Mouse (Mus musculus) kidney, adult 18-20 months (tissue): ENCODE results near the gene Tas2r119.
"Not testable (repeated sequence)": the region's sequence is repeated elsewhere in the genome, so short reads cannot be mapped to it uniquely, and the experiment has no call there.

Experiments
- DNase-seq: peaks from one replicate; pipeline ENCODE4 v3.0.0; 2021

Tas2r119 gene

DNA sequence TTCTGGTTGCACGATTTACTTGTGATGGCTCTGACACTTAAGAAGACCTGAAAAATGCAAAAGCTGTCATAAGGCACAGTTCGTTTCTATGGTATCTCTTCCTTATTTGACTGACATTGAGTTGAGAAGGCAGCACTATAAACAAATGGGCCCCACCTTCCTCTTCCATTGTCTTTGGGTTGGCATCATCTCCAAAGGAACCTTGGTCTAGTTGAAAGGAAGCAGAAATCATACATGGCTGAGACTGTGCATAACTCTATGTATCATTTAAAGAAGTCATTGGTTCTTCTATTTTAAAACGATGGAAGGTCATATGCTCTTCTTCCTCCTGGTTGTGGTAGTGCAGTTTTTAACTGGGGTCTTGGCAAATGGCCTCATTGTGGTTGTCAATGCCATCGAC, at the start of gene Tas2r119:
Gene Tas2r119 (plus strand): TSS at position 301 of the 400 bp plus-strand sequence.
- DNase-seq, result no peak

DNA sequence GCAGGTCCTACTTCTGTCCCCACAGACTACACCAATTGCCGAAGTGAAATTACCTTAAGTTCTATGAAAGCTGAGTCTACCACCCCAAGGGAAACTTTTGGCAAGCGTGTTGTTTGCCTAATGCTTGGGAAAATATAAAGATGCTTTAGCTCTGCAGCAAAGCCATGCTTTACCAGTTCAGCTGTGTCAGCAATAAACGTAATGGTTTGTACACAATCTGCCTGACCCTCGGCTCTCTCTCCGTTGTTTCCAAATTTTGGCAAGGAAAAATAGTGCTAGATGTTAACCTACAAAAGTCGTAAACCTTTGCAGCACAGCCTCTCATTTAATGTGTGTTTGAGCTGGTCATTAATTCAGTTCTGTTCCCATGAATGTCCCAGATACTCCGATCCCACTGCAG, 44.8 kb upstream of the Tas2r119 start:
- no peak for DNase-seq

DNA sequence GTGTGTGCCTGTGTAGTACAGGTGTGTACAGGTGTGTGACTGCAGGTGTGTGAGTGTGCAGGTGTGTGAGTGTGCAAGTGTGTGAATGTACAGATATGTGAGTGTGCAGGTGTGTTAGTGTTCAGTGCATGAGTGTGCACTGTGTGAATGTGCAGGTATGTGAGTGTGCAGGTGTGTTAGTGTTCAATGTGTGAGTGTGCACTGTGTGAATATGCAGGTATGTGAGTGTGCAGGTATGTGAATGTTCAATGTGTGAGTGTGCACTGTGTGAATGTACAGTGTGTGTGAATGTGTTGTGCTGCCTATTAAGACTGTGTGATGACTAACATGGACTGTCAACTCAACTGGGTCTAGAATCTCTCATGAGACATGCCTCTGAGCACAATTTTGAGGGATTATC, 35.4 kb upstream of the Tas2r119 start:
- DNase-seq, result no peak

DNA sequence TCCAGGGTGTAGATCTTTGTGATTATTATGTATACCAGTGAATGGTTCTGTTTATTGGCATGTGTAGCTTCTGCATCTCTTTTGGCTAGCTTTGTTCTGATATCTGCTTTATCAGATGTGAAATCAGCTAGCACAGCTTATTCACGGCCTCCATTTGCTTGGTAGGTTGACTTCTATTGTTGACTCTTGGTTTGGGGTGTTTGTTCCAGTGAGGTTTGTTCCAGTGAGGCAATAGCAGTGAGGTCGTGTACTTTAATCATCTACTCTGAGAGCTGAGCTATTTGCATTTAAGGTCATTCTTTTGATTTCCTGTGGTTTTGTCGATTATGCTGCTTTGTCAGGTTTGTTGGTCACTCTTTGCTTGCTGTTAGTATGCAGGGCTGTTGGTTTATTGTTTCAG, 32.8 kb upstream of the Tas2r119 start:
- no peak for DNase-seq

DNA sequence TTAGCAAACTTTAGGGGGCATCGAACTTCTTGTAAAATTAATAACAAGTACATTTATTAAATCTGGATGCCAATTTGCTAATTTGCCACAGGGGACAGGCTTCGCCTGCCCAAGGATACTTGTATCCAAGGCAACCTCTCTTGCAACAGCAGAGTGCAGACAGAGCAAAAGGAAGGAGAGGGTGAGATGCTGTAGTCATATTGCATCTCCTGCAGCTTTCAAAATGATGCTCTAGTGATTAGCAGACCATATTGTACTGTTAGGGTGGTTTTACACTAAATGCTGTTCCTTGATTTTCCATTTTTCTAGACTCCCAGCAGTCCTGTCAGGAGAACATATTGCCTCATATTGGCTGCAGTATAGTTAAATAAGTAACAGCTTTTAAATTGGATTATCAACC, 23.7 kb upstream of the Tas2r119 start:
- no peak for DNase-seq

DNA sequence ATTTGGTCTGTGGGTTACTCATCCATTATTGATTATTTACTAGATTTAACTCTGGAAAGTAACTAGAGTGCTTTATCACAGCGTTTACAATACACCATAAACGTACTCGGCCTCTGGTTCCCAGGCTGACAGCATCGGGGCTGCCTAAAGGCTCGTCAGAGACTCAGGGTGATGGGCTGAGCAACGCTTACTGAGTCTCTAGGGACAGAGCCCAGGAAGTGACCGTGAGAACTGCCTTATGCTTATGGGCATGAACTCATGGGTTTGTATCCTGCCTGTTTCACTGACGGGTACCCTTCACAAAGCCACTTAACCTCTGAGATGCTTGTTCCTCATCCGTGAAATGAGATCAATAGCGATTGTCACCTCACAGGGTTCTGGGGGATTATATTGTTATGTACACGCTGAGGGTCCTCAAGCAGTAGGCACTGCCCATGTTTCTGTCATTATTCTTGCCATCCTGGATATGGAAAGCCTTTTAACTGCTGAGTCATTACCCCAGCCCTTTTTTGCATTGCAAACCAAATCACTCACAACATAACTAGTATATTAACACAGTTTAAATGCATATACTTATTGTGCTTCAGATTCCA, 23.1 kb upstream of the Tas2r119 start:
- no peak for DNase-seq

DNA sequence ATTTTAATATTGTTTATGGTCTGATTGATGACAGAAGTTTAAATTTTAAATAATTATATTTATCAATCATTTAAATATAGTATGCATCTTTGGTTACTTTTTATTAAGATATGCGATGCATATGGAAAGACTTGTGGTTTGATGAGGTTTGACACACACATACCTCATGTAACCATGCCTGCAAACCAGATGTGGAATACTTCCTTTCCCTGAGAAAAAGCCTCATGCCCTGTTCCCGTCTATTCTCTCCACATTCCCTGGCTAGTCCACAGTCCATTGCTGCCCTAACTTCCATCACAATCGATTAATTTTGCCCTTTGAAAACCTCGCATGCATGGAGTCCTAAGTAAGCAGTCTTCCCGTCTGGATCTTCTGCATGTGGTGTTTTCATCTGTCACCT, 21.0 kb upstream of the Tas2r119 start:
- no peak for DNase-seq

DNA sequence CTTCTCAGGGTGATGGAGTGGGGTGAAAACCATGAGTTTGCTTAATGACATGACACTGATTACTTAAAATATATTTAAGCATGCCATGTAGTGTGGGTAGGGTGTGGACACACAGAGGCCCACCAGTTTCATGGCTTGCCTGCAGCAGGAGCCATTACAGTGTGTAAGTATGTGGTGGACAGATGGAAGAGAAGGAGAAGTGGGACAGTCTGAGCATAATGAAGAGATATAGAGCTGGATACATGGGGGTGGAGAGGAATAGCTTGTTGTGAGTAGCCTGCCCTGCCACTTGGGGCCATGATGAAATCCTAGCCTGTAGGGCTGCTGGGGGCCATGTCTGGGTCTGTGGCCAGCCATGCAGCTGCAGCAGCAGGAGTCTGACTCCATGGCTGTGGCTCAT, 16.8 kb upstream of the Tas2r119 start:
- DNase-seq, result no peak

DNA sequence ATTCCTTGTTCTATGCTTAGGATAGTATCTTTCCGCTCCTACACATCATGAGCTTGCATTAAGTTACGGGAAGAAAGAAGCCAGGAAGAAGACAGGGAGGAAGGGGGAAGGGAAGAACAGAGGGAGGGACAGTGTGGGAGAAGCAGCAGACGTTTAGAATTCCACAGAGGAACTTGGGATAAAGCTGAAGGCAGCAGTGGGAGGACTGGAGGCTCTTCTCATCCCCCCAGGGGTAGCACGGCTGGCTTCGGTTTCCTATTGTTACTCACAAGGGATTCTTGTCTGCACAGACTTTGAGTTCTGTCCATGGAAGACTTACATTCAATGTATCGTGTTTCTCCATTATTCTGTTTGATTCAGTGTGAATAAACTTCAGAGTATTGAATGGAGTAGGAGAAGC, 5.3 kb upstream of the Tas2r119 start:
- no peak for DNase-seq

DNA sequence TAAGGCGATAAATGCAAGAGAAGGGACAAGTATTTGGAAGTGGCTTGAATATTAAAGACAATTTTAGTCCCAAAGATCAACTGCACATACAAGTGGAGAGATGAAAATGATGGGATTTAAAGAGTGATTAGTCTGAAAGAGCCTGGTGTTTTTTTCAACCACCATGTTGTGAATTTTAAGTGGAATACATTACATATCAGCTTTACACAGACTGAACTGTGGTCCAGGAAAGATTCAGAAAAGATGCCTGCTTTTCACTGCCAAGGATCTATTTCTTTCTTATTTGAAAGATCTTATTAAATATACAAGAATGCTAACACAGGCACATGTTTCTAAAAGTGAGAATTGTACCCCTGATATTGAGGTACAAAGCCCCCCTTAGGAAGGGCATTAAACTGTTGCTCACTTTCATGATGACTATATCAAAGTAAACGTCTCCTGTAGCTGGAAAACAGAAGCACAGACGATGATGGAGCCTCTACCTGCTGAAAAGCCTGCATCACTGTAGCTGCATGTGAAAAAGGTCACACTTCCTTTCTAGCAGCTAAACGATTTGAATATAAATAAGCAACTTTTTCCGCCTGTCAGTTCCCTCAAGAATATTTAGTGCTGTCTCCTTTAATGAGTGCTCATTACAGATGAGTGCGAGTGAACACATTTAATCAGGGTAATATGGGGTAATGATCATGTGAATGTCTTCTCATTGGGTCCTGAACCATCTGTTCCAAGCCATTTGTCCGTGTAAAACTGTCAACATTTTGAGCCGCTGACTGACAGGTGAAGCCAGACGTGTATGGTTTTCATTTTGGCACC, 4.7 kb upstream of the Tas2r119 start:
- DNase-seq, result no peak

DNA sequence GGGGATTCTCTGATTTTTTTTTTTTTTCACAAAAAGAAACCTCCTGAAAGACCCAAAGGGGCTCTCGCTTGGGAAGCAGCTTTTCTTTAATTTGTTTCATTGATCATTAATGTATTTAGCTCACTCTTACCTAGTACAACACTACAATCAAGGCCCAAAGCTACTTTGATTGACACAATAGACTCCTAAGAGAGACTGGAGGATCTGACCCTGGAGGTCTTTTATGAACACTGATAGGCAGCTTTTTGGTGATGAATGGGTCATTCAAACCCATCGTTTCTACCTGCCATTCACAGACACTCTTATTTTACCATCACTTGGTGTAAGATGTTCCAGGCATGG, 4.1 kb upstream of the Tas2r119 start:
- no peak for DNase-seq

DNA sequence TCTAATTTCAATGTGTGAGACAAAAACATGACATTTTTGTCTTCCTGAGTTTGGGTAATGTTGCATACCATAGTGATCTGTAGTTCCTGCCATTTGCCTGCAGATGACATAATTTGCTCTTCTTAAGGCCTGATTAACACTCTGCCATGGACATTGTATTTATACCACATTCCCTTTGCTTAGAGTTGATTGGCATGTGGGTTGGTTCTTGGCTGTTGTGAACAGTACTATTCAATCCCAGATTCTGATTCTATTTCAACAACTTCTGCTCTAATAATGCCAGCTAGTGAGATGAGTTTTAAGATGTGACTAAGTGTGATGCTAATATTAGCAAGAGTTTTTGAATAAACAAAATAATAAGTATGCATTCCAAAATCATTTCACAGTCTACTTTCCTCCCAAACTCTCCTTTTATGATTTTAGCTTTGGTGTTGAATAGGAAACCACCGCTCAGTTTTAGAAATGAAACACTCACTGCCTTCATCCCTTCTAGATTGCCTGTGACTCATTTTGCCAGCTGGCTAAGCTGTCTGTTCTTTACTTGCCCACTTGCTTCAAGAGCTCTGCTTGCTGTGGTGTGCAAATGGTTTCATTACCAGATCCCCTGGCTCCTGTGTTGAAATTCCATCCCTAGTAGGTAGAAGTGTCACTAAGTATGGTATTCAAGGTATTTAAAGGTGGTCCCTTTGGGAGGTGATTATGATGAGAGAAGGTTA, 3.1 kb downstream of the Tas2r119 start:
- no peak for DNase-seq

DNA sequence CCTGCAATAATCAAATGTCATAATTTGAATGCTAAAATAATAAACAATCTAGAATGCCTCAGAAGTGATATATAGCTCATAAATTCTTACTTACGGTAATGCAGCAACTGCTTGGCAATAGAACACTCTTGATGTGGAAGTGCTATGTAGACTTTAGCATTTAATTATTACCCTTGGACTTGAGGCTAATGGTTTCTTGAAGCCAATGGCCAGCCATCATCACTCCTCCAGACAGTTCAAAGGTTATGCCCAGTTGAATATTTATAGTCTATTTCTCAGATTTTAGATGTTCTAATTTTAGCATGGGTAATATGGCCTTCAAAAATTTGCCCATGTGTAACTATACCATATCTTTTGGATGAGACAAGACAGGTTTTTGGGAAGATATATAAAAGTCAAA, 4.9 kb downstream of the Tas2r119 start:
- DNase-seq, result no peak

DNA sequence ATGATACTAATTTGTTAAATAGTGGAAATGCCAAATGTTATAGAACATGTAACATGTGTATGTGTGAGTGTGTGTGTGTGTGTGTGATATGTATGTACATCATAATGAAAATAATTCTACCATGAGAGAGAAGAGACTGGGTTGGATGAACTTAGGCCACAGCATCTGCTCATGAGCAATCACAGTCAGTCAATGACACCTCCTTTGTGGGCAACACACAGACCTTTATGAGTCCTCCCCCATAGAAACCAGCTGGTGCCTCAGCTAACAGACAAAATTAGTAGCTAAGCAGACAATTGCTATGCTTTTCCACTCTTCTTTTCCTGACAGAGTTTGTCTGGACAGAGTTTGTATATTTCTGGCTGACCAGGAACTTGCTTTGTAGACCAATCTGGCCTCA, 7.9 kb downstream of the Tas2r119 start:
- no peak for DNase-seq

DNA sequence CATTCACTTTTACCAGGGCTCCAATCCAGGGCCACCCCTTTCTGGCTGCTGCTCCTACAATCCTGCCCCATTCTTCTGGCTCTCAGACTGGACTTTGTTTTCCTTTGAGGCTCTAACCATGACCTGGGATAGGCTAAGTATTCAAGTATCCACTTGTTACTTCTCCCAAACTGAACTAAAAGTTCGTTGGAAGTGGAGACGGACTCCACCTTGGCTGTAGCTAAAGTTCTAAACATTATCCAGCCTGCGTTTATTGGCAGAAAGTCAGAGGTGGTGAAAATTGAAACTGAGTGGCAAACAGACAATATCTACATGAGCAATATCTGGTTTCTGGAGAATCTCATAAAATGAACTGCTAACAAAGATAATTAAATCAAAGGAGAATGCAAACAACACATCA, 12.8 kb downstream of the Tas2r119 start:
- DNase-seq, result no peak

DNA sequence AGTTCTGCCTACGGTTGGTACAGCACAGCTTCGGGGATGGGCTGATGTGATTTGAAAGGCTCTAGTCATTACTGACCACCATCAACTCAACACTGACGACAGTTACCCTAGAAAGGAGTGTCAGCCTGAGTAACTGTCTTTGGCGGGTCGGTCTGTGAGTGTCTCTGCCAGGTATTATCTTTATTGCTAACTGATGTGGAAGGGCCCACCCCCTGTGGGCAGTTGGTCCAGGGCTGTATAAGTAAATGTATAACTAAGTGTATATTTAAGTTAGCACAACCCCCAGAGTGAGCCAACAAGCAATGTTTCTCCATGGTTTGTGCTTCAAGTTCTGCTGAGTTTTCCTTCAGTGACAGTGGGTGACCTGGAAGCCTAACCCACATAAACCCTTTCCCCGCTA, 13.3 kb downstream of the Tas2r119 start:
- DNase-seq, result no peak

DNA sequence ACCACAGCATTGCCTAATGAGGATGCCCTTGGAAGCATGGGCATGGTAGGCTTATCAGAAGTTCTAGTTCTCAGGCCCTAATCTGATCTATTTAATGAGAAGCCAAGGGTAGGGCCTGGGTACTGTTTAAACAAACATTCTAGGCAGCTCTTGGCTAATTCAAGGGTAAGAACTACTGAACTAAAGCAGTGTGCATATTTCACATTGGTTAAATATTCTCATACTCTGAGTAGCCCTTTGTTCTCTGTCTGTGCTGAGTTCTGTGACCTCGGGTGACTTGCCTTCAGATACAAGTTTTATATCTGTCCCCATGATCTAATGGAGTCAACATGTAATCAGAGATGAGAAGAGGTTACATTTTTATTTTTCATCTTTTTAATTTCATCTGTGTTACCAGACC, 15.9 kb downstream of the Tas2r119 start:
- no peak for DNase-seq

DNA sequence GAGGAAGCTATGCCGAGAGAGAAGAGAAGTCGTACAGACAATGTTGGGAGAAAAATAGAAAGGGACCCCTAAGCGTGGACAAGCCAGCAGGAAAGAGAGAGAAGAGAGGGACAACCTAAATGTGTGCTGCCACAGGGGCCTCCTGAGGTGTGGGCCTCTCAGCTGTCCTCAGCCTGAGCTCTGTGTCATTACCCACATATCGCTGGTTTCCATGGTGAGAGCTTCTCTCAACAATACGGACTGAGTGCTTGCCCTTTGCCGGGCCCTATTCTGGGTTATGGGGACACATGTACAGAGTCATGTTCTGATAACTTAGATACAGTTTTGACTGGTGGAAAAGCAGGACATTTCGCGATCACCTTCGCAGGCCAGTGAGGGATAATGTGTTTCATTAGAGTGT, 21.0 kb downstream of the Tas2r119 start:
- DNase-seq, result no peak

DNA sequence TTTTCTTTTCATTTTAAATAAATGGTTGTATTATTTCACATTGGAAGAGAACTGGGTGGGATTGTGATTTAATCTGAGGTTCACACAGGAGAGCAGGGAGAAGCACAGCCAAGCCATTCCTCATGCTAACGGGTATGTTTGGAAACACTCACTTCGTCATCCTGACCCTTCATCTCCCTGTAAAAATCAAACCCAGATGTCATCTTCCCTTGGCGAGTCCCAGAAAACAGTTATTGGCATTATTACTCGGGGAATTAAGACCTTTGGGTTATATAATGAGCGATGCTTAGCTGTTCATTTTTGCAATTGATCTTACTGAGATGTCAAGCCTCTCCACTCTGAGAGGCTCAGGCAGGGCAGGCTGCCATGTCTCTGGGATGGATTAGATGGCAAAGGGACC, 21.5 kb downstream of the Tas2r119 start:
- DNase-seq, result no peak

DNA sequence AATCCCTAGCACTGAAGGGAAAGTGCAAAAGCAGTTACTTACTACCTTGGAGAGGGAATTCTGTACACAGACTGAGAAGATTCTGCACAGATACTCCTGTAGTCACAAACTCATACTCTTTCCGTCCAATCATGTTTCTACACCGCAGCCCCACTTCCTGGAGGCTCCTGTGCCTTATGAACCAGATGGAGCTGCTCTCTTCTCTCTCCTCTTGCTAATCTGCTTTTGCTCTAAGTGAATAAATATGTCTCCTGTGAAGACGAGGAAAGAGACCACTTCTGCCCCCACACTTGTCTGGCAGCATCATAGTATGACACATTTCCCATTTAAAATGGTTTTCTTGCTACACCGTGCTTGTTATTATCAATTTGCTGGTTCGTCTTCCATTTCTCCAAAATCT, 26.2 kb downstream of the Tas2r119 start:
- no peak for DNase-seq

DNA sequence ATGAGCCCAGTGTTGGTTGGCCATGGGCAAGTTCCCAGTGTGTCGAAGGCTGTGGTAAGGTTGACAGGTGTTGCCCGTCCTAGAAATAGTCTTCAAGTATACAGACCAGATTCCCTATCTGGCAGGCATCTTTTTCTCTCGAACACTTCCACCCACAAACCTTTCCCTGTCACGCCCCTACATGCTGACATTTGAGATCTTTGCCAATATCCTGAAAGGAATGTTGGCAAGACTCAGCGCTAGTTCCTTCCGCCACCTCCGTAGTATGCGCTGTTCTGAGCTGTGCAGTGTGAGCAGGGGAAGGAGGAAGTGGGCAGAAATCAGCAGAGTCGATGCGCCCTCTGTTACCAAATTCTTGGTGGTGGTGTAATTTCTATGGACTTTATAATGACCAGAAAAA, 27.8 kb downstream of the Tas2r119 start:
- no peak for DNase-seq

DNA sequence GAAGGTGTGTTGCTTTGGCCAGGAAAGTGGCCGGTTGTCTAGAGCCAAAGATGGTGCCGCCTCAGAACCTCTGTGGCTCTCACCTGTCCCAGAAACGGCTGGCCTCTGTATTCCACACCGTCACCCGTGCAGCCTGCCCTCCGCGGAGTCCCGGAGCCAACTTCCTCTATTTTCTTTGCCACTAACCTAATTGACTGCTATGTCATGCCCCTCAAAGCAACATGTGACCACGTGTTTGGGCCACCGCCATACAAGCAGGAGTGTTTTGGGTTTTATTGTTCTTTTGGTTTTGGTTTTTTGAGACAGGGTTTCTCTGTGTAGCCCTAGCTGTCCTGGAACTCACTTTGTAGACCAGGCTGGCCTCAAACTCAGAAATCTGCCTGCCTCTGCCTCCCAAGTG, 37.6 kb downstream of the Tas2r119 start:
- not testable (repeated sequence) for DNase-seq

DNA sequence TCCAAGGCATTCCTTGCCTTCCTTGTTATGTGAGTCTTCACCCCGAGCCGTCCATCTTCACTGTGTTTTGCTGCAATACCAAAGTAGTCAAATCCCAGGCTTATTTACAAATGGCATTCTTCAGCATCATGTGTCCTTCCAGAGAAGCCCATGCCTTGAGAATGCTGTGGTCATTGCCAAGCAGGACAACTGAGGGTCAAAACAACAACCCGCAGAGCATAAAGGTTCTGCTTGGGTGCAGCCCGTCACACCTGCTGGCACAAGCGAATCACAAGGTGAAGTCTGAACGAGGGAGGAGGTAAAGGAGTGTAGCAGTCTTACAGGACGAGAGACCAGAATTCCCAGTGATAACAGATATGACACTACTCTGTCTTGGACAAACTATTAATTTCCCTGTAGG, 45.9 kb downstream of the Tas2r119 start:
- DNase-seq, result peak; percentile 67

DNA sequence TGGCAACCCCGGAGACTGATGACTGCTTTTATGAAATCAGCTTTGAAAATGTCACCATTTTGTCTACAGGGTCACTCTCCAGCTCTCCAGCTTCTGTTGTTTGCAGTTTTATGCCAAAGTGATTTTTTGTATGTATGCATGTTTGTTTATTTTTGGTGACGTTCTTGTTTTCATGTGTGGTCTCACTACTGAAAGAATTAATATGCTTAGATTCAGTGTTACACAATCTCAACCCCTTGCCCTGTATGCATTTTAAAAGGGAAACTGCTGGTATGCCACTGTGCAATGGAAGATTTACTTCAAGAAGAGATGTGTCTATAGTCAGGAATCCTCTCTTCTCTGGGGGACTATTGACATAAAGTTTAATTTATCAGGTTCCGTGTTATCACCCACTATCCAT, 48.3 kb downstream of the Tas2r119 start:
- no peak for DNase-seq
